Mouse (Mus musculus) megakaryocyte-erythroid progenitor cell, adult 5-6 weeks (primary cell): ENCODE data around the gene Angpt4. TPM values are rescaled to one million over a fixed set of nuclear protein-coding genes. Genes with fewer than 3 reads are reported as not detected.

Source experiments
- ATAC-seq: replicated peaks from 2 replicates; pipeline ENCODE4 v1.8.0; 2016; ENCODE audit warnings: mild to moderate bottlenecking, inconsistent platforms; ENCODE audit not compliant: severe bottlenecking, poor library complexity, low FRiP score, low TSS enrichment
- total RNA-seq, 2 experiments: library from RNA; stranded (forward) in 1 of 2; stranded (reverse) in 1 of 2; fragments of 200-1000, 215-1000 nt in 1 of 2; fragments of >200 nt in 1 of 2; fragmentation: Nextera tagmentation in 1 of 2; gene quantifications; 2 replicates each; pipeline ENCODE4 v1.2.3; 2014 to 2017

Gene Angpt4
- total RNA-seq, 2 experiments from 2014 or later = not detected

DNA sequence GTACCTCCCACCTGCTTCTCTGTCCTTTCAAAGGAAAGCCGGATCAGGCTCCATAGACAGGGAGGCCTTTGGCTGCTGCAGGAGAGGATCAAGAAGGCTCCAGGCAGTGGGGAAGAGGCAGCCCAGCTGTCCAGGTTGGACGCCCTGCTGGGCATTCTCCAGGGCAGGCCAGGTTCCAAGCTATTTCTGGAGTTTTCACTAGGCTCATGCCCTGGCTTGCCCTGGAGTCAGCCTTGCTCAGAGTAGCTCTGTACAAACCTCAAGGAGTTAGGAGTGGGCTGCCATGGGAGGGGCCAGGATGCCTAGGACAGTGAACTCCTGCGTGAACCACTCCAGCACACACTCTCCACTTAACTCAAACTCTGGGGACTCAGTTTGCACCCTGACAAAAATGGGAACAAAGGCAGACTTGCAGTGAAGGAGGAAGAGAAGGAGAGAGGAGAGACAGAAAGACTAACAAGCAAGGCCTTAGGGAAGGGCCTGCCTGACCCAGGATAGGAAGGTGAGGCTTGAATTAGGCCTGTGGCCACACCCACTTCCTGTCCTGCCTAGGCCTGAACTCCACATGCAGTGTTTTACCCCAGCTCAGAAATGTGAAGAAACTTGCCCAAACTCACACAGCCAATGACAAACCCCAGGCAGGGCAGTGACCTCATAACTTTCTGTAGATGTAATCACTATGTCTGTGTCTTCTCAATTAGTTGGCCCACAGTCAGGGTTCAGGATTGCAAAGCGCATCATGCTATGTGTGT is 66.9 kb downstream of the Angpt4 start:
- no peak for ATAC-seq

DNA sequence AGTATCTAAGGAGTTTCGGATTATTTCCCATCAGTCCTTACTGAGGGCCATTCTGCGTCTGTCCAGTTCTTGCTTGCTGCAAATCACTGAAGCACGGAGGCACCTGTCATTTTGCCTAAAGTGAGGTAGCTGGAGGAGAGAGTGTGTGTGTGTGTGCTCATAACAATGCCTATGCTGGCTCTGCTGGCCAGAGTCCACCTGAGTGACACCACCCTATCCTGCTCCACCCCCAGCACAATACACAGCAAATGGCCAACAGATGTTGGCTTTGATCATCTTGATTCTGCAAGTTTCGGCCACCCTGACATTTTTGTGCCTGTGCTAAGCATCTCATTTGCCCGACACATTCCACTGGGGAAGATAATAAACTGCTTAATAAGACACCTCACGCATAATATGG is 67.5 kb downstream of the Angpt4 start:
- no peak for ATAC-seq

DNA sequence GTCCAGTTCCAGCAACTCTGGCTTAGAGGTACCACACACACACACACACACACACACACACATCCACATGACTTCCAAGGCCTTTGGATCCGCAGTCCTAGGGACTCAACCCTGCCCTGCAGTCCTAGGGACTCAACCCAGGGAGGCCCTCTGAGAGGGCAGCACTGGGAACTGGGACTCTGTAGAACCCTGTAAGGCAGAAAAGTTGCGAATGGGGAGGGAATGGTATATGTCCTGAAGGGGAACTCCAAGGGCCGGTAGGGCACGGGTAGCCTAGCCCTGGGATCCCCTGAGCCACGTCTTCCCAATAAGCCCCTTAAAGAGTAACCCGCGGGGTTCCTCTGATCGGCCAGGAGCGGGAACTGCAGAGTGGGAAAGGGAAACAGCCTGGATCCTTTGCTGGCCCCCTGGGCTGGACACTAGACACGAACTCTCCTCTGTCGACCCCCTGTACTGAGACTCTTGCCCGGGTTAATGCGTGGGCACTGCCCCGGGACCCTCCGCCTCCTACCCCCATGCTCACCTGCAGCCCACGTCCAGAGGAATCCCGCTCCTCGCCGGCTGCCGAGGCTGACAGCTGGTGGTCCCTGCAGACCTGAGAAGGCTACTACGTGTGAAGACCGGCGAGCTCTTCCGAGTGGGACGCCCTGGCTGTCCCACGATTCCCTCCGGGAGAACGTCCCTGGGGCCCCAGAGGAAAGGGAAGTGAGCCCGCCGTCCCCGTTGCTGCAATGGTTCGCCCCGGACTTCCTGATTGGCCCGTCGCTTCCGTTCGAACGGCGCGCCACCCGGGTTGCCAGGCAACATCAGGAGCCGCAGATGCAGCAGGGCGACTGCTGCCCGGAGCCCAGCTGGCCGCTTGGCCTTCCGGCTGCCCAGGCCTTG is 68.7 kb downstream of the Angpt4 start, which contains the start of gene Fam110a:
Gene Fam110a, minus strand, starts transcription at position 750 of the 885 bp plus-strand sequence.
- ATAC-seq = peak; percentile 94

DNA sequence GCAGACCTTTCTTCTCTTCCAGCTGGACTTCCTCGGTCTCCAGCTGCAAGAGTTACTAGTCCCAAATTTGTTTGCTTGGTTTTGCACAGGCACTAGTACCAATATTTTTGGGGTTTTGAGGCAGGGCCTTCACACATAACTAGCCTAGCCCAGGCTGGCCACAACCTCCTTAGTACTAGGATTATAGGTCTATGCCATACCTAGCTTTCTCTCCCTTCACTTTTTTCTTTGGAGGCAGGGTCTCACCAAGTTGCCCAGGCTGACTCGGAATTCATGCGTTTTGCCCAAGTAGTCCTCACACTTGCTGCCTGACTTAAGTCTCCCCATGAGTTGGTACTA is 69.3 kb downstream of the Angpt4 start:
- no peak for ATAC-seq

DNA sequence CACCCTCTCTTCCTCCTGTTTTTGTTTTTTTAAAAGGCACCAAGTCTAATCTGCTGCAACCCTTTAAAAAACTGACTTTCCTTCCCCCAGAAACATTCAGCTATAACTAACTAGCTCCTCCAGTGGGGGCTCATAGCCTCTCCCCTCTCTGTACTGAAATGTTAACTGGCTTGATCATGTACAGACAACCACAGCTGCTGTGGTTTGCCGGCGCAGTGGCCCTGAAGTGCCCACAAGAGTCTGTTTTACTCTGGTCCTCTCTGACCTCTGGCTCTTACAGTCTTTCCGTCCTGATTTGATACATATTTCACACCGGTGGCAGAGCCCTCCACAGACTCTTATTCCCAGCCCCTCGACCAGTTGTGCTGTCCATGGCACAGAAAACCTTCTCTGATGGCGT is 70.3 kb downstream of the Angpt4 start:
- ATAC-seq = no peak

DNA sequence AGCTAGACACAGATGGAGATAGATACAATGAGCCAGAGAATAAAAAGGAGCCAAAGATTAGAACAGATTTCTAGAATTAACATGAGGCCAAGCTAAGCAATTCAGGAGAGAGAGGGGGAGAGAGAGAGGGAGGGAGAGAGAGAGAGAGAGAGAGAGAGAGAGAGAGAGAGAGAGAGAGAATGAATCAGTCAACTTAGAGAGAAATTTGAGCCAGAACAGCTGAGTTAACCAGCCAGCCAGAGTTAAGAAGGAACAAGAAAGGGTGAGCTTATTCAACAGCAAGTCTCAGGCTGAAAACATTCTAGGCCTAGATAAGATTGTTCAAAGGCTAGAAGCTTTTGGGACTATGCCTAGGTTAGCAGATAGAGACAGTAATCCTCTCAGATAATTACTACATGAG is 71.5 kb downstream of the Angpt4 start:
- no peak for ATAC-seq

DNA sequence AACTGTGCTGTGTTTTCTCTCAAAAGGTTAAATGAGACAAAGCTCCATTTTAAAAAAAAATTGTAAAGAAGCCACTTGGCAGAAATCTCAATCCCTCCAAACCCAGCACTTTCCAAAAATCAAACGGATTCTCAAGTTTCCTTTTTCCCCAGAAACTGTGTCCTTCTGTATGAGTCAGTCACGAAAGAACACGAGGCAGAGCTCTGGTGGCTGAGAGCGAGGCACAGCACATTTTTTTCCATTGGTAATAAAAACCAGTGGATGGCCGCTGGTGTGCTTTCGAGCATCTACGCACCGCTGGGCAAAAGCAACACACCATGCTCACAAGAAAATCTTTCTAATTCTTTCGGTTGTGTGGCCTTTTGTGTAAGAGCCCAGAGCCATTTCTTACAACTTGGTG is 73.0 kb downstream of the Angpt4 start:
- ATAC-seq = no peak

DNA sequence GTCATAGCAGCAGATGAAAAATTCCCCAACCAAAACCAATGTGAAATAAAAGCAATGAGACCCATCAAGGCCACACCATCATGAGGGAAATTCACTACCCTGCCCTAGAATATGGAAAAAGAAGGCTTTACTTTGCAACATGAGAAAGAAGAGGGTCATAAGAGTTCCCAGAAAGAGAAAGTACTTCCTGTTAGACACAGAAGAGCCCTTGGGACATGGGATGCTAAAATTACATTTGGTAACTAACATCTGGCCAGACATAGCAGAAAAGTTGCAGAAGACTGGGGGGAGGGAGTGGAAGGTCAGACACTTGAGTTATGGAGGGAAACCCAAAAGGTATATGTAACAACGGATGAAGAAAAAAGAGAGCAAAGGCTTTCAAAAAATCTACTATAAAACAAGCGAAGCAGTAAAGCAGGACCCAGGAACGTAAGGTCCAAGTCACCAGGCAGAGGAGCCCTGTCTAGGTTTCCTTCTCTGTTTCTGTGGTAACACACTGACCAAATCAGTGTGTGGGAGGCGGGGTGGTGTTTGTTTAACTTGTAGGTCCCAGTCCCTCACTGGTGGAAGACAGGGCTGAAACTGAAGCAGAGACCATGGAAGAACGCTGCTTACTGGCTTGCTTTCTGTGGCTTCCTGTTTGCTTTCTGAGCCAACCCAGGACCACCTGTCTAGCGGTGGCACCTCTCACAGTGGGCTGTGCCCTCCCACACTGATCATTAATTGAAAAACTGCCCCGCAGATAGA is 74.6 kb downstream of the Angpt4 start:
- ATAC-seq = no peak

DNA sequence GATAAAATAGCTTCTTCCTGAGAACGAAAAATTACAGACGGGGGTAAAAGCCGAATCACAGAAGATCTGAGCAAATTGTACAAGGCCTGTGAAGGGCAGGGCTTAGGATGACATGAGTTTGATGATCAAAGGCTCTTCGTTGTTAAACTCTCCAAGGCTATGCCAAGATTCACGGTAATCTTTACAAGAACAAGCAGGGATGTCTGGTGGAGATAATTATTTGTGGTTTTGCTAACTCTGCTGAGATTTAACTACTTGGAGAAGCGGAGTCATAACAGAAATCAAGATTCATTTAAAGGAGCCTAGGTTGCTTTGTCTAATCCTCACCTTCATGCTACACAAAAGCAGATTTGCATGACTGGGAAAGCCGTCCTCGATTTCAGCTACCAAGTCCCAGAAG is 75.9 kb downstream of the Angpt4 start:
- ATAC-seq = no peak

DNA sequence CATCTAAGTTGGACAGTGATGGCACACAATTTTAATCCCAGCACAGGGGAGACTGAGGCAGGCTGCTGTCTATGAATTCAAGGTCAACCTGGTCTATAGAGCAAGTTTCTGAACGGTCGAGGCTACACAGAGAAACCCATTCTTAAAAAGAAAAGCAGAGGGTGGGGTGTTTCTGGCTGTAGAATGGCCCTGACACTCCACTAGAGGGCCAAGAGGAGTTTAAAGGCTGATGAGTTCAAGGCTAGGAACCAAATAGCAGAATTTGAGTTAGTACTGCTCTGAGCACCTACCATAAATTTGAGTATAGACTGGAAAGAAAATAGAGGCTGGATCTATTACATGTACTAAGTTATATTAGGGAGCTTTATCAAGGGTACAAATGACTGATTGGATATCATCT is 78.0 kb downstream of the Angpt4 start:
- ATAC-seq = no peak

DNA sequence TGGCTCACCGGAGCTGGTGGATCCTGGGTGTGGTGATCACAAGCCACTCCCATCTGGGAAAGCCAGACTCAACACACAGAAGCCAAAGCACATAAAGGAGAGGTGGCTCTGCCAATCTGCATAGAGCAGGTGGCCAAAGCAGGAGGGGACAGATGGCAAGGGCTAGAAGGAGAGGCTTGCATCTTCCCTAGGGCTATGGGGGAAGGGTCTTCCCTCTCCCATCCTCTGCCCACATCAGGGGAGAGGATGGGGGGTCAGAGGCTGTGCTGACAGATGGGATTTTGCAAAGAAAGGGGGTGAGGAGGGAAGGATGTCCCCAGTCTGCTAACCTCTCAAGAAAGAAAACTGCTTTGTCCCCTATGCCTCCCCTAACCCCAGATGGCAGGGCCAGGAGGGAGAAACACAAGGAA is 80.0 kb downstream of the Angpt4 start:
- no peak for ATAC-seq

DNA sequence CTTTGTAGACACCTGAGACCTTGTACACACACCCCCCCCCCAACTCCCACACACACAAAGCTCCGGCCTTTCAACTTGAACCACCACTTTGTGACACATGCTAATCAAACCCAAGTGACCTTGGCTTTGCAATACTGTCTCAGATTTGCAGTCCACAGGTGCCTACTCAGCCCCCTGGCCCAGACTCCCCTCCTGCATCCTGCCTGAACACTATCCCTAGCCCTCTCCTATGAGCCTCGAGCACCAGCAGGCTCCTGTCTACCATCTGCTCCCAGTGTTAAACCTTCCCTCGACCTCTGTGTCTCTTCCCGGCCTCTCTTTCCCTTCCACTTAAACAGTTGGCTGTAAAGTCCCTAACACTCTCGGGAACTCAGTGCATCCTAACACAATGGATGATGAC is 80.4 kb downstream of the Angpt4 start:
- ATAC-seq = no peak

DNA sequence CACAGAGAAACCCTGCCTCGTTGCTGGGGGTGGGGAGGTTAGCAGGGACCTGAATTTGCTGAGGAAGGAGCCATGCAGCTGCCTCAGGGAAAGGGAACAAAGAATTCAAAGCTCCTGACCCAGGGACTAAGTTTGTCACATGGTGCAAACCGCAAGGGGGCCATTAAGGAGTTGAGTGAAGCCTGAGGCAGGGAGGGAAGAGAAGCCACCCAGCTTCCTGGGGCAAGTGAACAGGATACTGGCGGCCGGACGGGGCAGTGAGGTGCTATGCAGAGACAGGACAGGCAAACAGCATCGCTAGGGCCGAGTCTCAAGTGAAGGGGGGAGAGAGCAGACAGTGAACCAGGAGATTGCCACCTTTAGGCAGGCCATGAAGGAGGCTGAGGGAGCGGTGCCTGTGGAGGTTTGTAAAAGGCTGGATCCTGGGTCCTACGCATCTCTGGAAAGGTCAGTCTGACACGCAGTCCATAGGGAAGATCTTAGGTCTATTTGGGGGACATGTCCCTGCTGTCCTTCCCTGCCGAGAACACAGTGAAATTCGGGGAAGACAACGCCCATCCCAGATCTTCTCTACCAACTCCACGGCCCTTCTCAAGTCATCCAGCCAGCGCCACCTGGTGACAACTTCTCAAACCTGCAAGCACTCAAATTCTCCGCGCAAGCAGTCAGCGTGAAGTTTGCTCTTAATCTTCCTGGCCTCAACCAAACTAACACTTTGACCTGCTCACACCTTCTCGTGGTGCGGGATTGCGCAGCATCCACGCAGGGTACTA is 83.5 kb downstream of the Angpt4 start:
- ATAC-seq = peak; percentile 62

Other genes starting within 250 kb of the Angpt4 start
- gene Rad21l, start 242.7 kb upstream of the Angpt4 start, total RNA-seq (2014; fragmentation: Nextera tagmentation) = not detected in 2 replicates
- gene Rad21l, start 242.7 kb upstream of the Angpt4 start, total RNA-seq (2017) = not detected in 2 replicates
- not detected in 2 replicates for gene Tmem74b, start 209.2 kb upstream of the Angpt4 start, total RNA-seq (2014; fragmentation: Nextera tagmentation)
- not detected in 2 replicates for gene Tmem74b, start 209.2 kb upstream of the Angpt4 start, total RNA-seq (2017)
- 72.4 and 109 TPM in 2 replicates for gene Psmf1, start 167.0 kb upstream of the Angpt4 start, total RNA-seq (2014; fragmentation: Nextera tagmentation)
- gene Psmf1, start 167.0 kb upstream of the Angpt4 start, total RNA-seq (2017) = 11.8 and 30.9 TPM in 2 replicates
- not detected in 2 replicates for gene Rspo4, start 68.3 kb upstream of the Angpt4 start, total RNA-seq (2014; fragmentation: Nextera tagmentation)
- gene Rspo4, start 68.3 kb upstream of the Angpt4 start, total RNA-seq (2017) = not detected in 2 replicates
- gene Fam110a, start 69.0 kb downstream of the Angpt4 start, total RNA-seq (2014; fragmentation: Nextera tagmentation) = 3.7 and 9.1 TPM in 2 replicates
- 0.50 and 1.6 TPM in 2 replicates for gene Fam110a, start 69.0 kb downstream of the Angpt4 start, total RNA-seq (2017)
- gene Slc52a3, start 85.3 kb downstream of the Angpt4 start, total RNA-seq (2014; fragmentation: Nextera tagmentation) = 0.42 and 1.4 TPM in 2 replicates
- 0.34 and 0.80 TPM in 2 replicates for gene Slc52a3, start 85.3 kb downstream of the Angpt4 start, total RNA-seq (2017)
- not detected in 2 replicates for gene Scrt2, start 170.3 kb downstream of the Angpt4 start, total RNA-seq (2014; fragmentation: Nextera tagmentation)
- not detected in 2 replicates for gene Scrt2, start 170.3 kb downstream of the Angpt4 start, total RNA-seq (2017)
- gene Srxn1, start 194.3 kb downstream of the Angpt4 start, total RNA-seq (2014; fragmentation: Nextera tagmentation) = 2.2 and 2.6 TPM in 2 replicates
- gene Srxn1, start 194.3 kb downstream of the Angpt4 start, total RNA-seq (2017) = 5.8 and 14.0 TPM in 2 replicates
- gene Tcf15, start 232.4 kb downstream of the Angpt4 start, total RNA-seq (2014; fragmentation: Nextera tagmentation) = 1.0 TPM in 1 of 2 replicates, not detected in the other
- 2.1 and 4.3 TPM in 2 replicates for gene Tcf15, start 232.4 kb downstream of the Angpt4 start, total RNA-seq (2017)